Mouse (Mus musculus): ENCODE results near the gene Tarbp2. TPM values are rescaled to one million over a fixed set of nuclear protein-coding genes. Genes with fewer than 3 reads are reported as not detected.

The Tarbp2 gene
- polyA plus RNA-seq, 1 experiment, result 71.1 TPM

DNA sequence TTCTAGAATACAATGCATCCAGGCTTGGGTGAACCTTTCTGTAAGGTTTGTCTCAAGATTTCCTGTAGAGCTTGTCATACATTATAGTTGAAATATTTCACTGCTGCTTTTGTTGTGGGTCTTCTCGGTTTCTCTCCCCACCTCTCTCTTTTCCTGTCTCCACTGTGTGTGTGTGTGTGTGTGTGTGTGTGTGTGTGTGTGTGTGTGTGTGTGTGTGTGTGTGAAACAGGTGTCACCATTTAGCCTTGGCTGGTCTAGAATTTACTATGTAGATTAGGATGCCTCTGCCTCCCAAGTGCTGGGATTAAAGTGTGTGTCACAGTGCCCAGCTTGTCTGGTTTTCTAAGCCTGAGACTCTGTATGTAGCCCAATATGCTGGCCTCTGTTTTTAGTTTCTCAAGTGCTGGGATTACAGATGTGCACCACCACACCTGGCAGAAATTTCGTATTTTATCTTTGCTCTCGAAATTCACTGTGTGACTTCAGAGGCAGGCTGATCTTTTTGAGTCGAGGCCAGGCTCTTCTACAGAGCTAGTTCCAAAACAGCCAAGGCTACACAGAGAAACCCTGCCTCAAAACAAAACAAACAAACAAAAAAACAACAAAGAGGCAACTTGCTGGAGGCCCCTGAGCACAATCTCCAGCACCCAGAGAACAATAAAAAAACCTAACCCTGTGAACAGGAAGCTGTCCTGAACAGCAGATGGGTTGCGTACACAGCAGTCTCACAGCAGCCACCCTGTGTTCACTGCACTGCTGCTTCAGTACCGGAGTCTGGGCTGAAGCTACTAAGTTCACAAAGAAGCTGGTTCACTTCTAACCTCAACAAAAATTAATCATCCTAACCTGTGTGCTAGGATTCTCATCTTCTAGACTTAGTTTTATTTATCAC is 8.4 kb downstream of the Tarbp2 start:
- H3K27ac ChIP-seq (ENCODE audit: insufficient read depth, low read depth, low read length), result no peak overlapping the region
- no peaks in the 10 kb centered on the region for H3K27me3 ChIP-seq (ENCODE audit: control insufficient read depth, insufficient read depth, low read length)
- 84% methylated on average over 6 of the region's 6 CpGs for WGBS
- H3K4me3 ChIP-seq (ENCODE audit: low read depth, low read length), result no peak overlapping the region
- H3K4me1 ChIP-seq (ENCODE audit: control insufficient read depth, insufficient read depth, insufficient read length, low read length), result peaks cover 3% of the 10 kb centered on the region; the same call in 1 of the 2 replicates
- no peak for TF ChIP-seq POLR2A (IDR thresholded peaks at IDR 0.05; ENCODE audit: low read depth, low read length)
- TF ChIP-seq CTCF (IDR thresholded peaks at IDR 0.05; ENCODE audit: extremely low read depth, insufficient read length, insufficient replicate concordance, low read depth, low read length), result no peak
- peaks cover 38% of the 10 kb centered on the region for H3K36me3 ChIP-seq (ENCODE audit: control insufficient read depth, insufficient read depth, low read length)

DNA sequence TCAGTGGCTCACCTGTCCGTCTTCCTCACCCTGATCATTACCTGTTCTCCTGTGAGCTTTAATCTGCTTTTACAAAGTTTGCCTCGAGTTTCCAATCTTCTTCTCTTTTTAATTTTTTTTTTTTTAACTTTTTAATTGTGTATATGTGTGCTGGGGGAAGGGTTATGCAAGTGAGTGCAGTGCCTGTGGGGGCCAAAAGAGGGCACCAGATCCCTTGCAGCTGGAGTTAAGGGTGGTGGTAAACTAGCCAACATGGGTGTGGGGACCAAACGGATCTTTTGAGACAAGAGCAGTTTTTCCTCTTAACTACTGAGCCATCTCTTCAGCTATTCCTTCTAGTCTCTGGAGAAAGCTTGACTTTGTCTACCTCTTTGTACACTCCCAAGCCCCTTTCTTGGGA is 9.9 kb downstream of the Tarbp2 start:
- Histone ChIP-seq H3K36me3 (ENCODE audit: control insufficient read depth, insufficient read depth, low read length) (peaks cover 44% of the 10 kb centered on the region), H3K4me3 (ENCODE audit: low read depth, low read length) (no peak overlapping the region), H3K4me1 (ENCODE audit: control insufficient read depth, insufficient read depth, insufficient read length, low read length) (peaks cover 3% of the 10 kb centered on the region; the same call in 1 of the 2 replicates), H3K27me3 (ENCODE audit: control insufficient read depth, insufficient read depth, low read length) (no peaks in the 10 kb centered on the region), H3K27ac (ENCODE audit: insufficient read depth, low read depth, low read length) (no peak overlapping the region)
- 77% methylated on average over 3 of the region's 3 CpGs for WGBS
- TF ChIP-seq CTCF (IDR thresholded peaks at IDR 0.05; ENCODE audit: extremely low read depth, insufficient read length, insufficient replicate concordance, low read depth, low read length) (peak; percentile 31; the same call in 1 of the 2 replicates), POLR2A (IDR thresholded peaks at IDR 0.05; ENCODE audit: low read depth, low read length) (no peak)

GRCm38 (mm10) chr15:102528396-102528795 is 10.4 kb downstream of the Tarbp2 start:
- no peak for TF ChIP-seq CTCF (IDR thresholded peaks at IDR 0.05; ENCODE audit: extremely low read depth, insufficient read length, insufficient replicate concordance, low read depth, low read length)
- no peak for TF ChIP-seq POLR2A (IDR thresholded peaks at IDR 0.05; ENCODE audit: low read depth, low read length)
- Histone ChIP-seq H3K27me3 (ENCODE audit: control insufficient read depth, insufficient read depth, low read length) (no peaks in the 10 kb centered on the region), H3K4me1 (ENCODE audit: control insufficient read depth, insufficient read depth, insufficient read length, low read length) (peaks cover 3% of the 10 kb centered on the region; the same call in 1 of the 2 replicates), H3K36me3 (ENCODE audit: control insufficient read depth, insufficient read depth, low read length) (peaks cover 45% of the 10 kb centered on the region), H3K4me3 (ENCODE audit: low read depth, low read length) (no peak overlapping the region), H3K27ac (ENCODE audit: insufficient read depth, low read depth, low read length) (no peak overlapping the region)
- WGBS, result 98% methylated on average over 1 of the region's 1 CpGs

GRCm38 (mm10) chr15:102530566-102530965 is 12.6 kb downstream of the Tarbp2 start:
- Histone ChIP-seq H3K27me3 (ENCODE audit: control insufficient read depth, insufficient read depth, low read length) (no peaks in the 10 kb centered on the region), H3K36me3 (ENCODE audit: control insufficient read depth, insufficient read depth, low read length) (peaks cover 50% of the 10 kb centered on the region), H3K27ac (ENCODE audit: insufficient read depth, low read depth, low read length) (peak overlapping the region; percentile 20; the same call in 1 of the 2 replicates), H3K4me3 (ENCODE audit: low read depth, low read length) (no peak overlapping the region), H3K4me1 (ENCODE audit: control insufficient read depth, insufficient read depth, insufficient read length, low read length) (peaks cover 3% of the 10 kb centered on the region; the same call in 1 of the 2 replicates)
- TF ChIP-seq CTCF (IDR thresholded peaks at IDR 0.05; ENCODE audit: extremely low read depth, insufficient read length, insufficient replicate concordance, low read depth, low read length), result no peak
- no peak for TF ChIP-seq POLR2A (IDR thresholded peaks at IDR 0.05; ENCODE audit: low read depth, low read length)
- 68% methylated on average over 4 of the region's 4 CpGs for WGBS

- Histone ChIP-seq H3K27ac (ENCODE audit: insufficient read depth, low read depth, low read length) (no peak overlapping the region), H3K4me1 (ENCODE audit: control insufficient read depth, insufficient read depth, insufficient read length, low read length) (peaks cover 3% of the 10 kb centered on the region; the same call in 1 of the 2 replicates), H3K27me3 (ENCODE audit: control insufficient read depth, insufficient read depth, low read length) (no peaks in the 10 kb centered on the region), H3K4me3 (ENCODE audit: low read depth, low read length) (no peak overlapping the region), H3K36me3 (ENCODE audit: control insufficient read depth, insufficient read depth, low read length) (peaks cover 55% of the 10 kb centered on the region)
- WGBS, result 91% methylated on average over 4 of the region's 4 CpGs
- TF ChIP-seq POLR2A (IDR thresholded peaks at IDR 0.05; ENCODE audit: low read depth, low read length), result no peak
- TF ChIP-seq CTCF (IDR thresholded peaks at IDR 0.05; ENCODE audit: extremely low read depth, insufficient read length, insufficient replicate concordance, low read depth, low read length), result no peak
Measured at GRCm38 (mm10) chr15:102531586-102531985, 13.6 kb downstream of the Tarbp2 start.

DNA sequence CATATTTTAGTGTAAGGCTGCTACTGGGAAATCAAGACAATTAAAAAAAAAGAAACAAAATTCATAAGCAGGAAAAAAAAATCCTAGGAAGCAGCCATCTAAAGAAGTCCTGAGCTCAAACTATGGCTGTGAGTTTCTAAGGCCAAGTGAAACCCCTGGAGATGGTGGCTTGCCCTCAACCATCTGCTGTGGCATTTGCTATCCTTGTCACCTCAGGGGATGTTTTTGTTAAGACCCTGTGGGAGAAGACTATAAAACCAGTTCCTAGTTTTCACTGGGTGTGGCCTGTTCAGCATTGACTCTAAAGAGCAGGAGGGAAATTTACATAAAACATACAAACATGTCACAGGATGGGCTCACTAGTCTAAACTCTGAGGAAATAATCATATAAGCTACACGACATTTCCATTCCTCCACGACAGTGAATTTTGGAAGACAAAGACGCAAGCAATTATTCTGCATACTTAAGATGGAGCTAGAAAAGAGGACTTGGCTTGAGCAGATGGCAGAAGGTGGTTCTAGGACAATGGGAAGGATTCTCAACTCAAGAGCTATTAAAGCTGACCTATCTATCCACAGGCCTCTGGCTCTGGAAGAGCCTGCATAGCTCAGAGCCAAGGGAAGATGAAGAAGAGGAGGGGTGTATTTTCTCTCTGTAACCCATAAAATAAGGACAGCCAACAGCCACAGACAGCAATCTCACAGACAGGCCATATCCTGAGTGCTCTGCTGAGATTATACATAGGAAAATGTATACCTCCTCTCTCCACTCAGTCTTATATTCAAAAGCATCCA is 14.3 kb downstream of the Tarbp2 start:
- Histone ChIP-seq H3K4me3 (ENCODE audit: low read depth, low read length) (no peak overlapping the region), H3K27me3 (ENCODE audit: control insufficient read depth, insufficient read depth, low read length) (no peaks in the 10 kb centered on the region), H3K27ac (ENCODE audit: insufficient read depth, low read depth, low read length) (no peak overlapping the region), H3K4me1 (ENCODE audit: control insufficient read depth, insufficient read depth, insufficient read length, low read length) (peaks cover 3% of the 10 kb centered on the region; the same call in 1 of the 2 replicates), H3K36me3 (ENCODE audit: control insufficient read depth, insufficient read depth, low read length) (peaks cover 58% of the 10 kb centered on the region)
- TF ChIP-seq POLR2A (IDR thresholded peaks at IDR 0.05; ENCODE audit: low read depth, low read length) (no peak), CTCF (IDR thresholded peaks at IDR 0.05; ENCODE audit: extremely low read depth, insufficient read length, insufficient replicate concordance, low read depth, low read length) (no peak)
- 91% methylated on average over 3 of the region's 3 CpGs for WGBS

Data from small intestine, adult 2 months (tissue).